Mouse (Mus musculus) central nervous system, embryonic 18 days (tissue): ENCODE data around the gene Vmn1r205. TPM values are rescaled to one million over a fixed set of nuclear protein-coding genes. Genes with fewer than 3 reads are reported as not detected.

Experiments
- polyA plus RNA-seq: library from polyadenylated mRNA; depleted of rRNA; stranded (reverse); fragments of >200 nt; gene quantifications from 2 replicates; pipeline ENCODE4 v1.2.3, GENCODE M21; 2012; rRNA removed

Vmn1r205 gene
- not detected in 2 replicates for polyA plus RNA-seq

DNA sequence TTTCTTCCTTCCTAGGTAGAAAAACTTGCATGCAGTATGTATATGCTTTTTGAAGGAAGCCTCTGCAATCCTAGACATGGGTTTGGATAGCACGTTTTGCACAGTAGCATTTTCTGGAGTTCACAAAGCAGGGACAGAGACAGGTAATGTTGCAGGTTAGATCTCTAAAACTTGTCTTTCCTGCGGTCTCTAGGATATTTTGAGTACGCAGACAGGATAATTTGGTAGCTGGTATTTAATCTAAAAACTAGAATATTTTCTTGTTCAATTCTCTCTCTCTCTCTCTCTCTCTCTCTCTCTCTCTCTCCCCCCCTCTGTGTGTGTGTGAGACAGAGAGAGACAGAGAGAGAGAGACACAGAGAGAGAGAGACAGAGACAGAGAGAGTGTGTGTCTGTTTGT lies at the start of gene Vmn1r205:
TSS of gene Vmn1r205 (minus strand) at position 101 of the 400 bp plus-strand sequence.

DNA sequence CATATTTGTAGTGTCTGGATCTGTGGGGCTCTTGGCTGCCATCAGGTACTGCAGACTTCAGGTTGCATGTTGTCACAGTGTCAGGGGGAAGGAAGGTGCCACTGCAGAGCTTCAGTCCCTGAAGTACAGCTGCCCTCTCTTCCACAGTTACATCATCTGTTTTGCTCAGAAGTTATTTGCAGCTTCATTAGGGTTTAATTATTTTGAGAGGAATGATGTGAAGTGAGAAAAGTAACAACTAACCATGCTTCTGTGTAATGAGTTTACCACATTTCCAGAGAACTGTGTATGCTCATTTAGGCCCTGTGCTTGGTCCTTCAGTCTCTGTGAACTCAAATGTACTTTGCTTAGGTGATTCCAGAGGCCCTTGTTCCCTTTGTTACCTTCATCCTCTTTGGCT lies 31.4 kb upstream of the Vmn1r205 start, which contains the start of gene Vmn1r206:
TSS of gene Vmn1r206 (minus strand) at position 101 of the 400 bp plus-strand sequence.

DNA sequence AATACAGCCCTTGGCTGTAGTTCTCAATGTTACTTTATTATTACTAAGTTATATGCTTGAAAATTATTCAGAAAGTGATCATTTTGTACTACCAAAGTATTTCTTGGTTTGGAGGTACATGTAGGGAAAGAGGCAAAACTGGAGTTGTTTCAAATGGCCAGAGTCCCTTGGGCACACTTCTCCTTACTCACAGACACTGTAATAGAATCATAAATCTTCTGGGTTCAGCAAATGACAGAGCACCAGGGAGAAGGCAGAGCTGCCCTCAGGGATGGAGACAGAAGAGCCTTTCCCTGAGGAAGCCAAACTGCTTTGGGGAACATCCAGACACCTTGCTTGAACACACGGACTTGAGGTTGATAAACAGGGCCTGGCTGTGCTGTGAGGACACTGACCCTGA lies 39.9 kb downstream of the Vmn1r205 start, which contains the start of gene Vmn1r204:
TSS of gene Vmn1r204 (plus strand) at position 301 of the 400 bp plus-strand sequence.

Other genes with a start within 250 kb of the Vmn1r205 start
- gene Vmn1r198, start 242.6 kb downstream of the Vmn1r205 start, polyA plus RNA-seq: not detected in 2 replicates
- not detected in 2 replicates for gene Vmn1r199, start 213.2 kb downstream of the Vmn1r205 start, polyA plus RNA-seq
- gene Vmn1r200, start 202.6 kb downstream of the Vmn1r205 start, polyA plus RNA-seq: 0.05 TPM in 2 replicates
- not detected in 2 replicates for gene Vmn1r201, start 121.1 kb downstream of the Vmn1r205 start, polyA plus RNA-seq
- 0.01 TPM in 1 of 2 replicates, not detected in the other for gene Vmn1r202, start 87.6 kb downstream of the Vmn1r205 start, polyA plus RNA-seq
- gene Vmn1r203, start 74.9 kb downstream of the Vmn1r205 start, polyA plus RNA-seq: not detected in 2 replicates
- not detected in 2 replicates for gene Vmn1r204, start 39.8 kb downstream of the Vmn1r205 start, polyA plus RNA-seq
- not detected in 2 replicates for gene Vmn1r206, start 31.3 kb upstream of the Vmn1r205 start, polyA plus RNA-seq
- not detected in 2 replicates for gene Vmn1r207-ps, start 136.6 kb upstream of the Vmn1r205 start, polyA plus RNA-seq
- gene Vmn1r208, start 184.4 kb upstream of the Vmn1r205 start, polyA plus RNA-seq: not detected in 2 replicates
- not detected in 2 replicates for gene Vmn1r209, start 216.7 kb upstream of the Vmn1r205 start, polyA plus RNA-seq
- gene Vmn1r210, start 238.3 kb upstream of the Vmn1r205 start, polyA plus RNA-seq: not detected in 2 replicates